Mouse (Mus musculus): Measurements from ENCODE around the gene Tmem182.
A peak's percentile ranks its signal among the peaks of the same experiment; 100 is the strongest.

Tmem182 gene

GRCm38 (mm10) chr1:40805351-40805750 is at the start of gene Tmem182:
Gene Tmem182 (plus strand): TSS chr1:40805601.
- no peak for DNase-seq (ENCODE audit: low read depth)

GRCm38 (mm10) chr1:40759751-40760445 is 45.5 kb upstream of the Tmem182 start:
- DNase-seq (ENCODE audit: low read depth): no peak

GRCm38 (mm10) chr1:40764042-40764441 is 41.4 kb upstream of the Tmem182 start:
- no peak for DNase-seq (ENCODE audit: low read depth)

GRCm38 (mm10) chr1:40764701-40765275 is 40.6 kb upstream of the Tmem182 start:
- DNase-seq (ENCODE audit: low read depth): no peak

- DNase-seq (ENCODE audit: low read depth): no peak
Measured at GRCm38 (mm10) chr1:40765521-40765920, 39.9 kb upstream of the Tmem182 start.

- no peak for DNase-seq (ENCODE audit: low read depth)
Measured at GRCm38 (mm10) chr1:40767588-40767987, 37.8 kb upstream of the Tmem182 start.

GRCm38 (mm10) chr1:40768606-40769005 is 36.8 kb upstream of the Tmem182 start:
- DNase-seq (ENCODE audit: low read depth): peak; percentile 57

- DNase-seq (ENCODE audit: low read depth): no peak
Measured at GRCm38 (mm10) chr1:40769331-40769894, 36.0 kb upstream of the Tmem182 start.

- no peak for DNase-seq (ENCODE audit: low read depth)
Measured at GRCm38 (mm10) chr1:40771196-40771970, 34.0 kb upstream of the Tmem182 start.

- no peak for DNase-seq (ENCODE audit: low read depth)
Measured at GRCm38 (mm10) chr1:40773234-40773633, 32.2 kb upstream of the Tmem182 start.

- DNase-seq (ENCODE audit: low read depth): no peak
Measured at GRCm38 (mm10) chr1:40774040-40774439, 31.4 kb upstream of the Tmem182 start.

GRCm38 (mm10) chr1:40776102-40776501 is 29.3 kb upstream of the Tmem182 start:
- no peak for DNase-seq (ENCODE audit: low read depth)

GRCm38 (mm10) chr1:40776763-40777162 is 28.6 kb upstream of the Tmem182 start:
- no peak for DNase-seq (ENCODE audit: low read depth)

GRCm38 (mm10) chr1:40783450-40783849 is 22.0 kb upstream of the Tmem182 start:
- DNase-seq (ENCODE audit: low read depth): no peak

GRCm38 (mm10) chr1:40784306-40784705 is 21.1 kb upstream of the Tmem182 start:
- no peak for DNase-seq (ENCODE audit: low read depth)

- DNase-seq (ENCODE audit: low read depth): no peak
Measured at GRCm38 (mm10) chr1:40785876-40786445, 19.4 kb upstream of the Tmem182 start.

- no peak for DNase-seq (ENCODE audit: low read depth)
Measured at GRCm38 (mm10) chr1:40788956-40789355, 16.4 kb upstream of the Tmem182 start.

- DNase-seq (ENCODE audit: low read depth): no peak
Measured at GRCm38 (mm10) chr1:40789666-40790233, 15.7 kb upstream of the Tmem182 start.

GRCm38 (mm10) chr1:40790324-40791141 is 14.9 kb upstream of the Tmem182 start, which contains the start of gene Mfsd9:
Gene Mfsd9 (minus strand): TSS chr1:40790687.
- peak; percentile 92 for DNase-seq (ENCODE audit: low read depth)

- no peak for DNase-seq (ENCODE audit: low read depth)
Measured at GRCm38 (mm10) chr1:40795508-40795907, 9.9 kb upstream of the Tmem182 start.

GRCm38 (mm10) chr1:40797348-40797747 is 8.1 kb upstream of the Tmem182 start:
- DNase-seq (ENCODE audit: low read depth): peak; percentile 81

Measured in 416B (cell line).